Mouse (Mus musculus) limb, embryonic 14.5 days (tissue): ENCODE results near the gene Gtpbp3. TPM values are rescaled to one million over a fixed set of nuclear protein-coding genes. Genes with fewer than 3 reads are reported as not detected.

Source experiments
- ATAC-seq: fragments of 200-750 bp; cut with Nextera tagmentation; 2 replicates; pipeline ENCODE4 v1.8.0; 2017; ENCODE audit warnings: low read depth, moderate number of reproducible peaks, moderate TSS enrichment; ENCODE audit not compliant: low FRiP score
- DNase-seq: peaks from one replicate; pipeline ENCODE4 v3.0.0-alpha.2; 2015; ENCODE audit warnings: low spot score
- H3K27ac ChIP-seq: fragments of 300-500 bp; sonication (generic); replicated peaks from 2 replicates; pipeline ENCODE4 v1.5.1; 2014; ENCODE audit warnings: low read depth, mild to moderate bottlenecking, low read length, moderate library complexity, mixed read lengths
- H3K27me3 ChIP-seq: fragments of 300-500 bp; sonication (generic); 2 replicates; pipeline ENCODE4 v1.6.1; 2014; ENCODE audit warnings: low read length, mixed read lengths; ENCODE audit not compliant: control insufficient read depth, insufficient read depth
- H3K36me3 ChIP-seq: fragments of 300-500 bp; sonication (generic); 2 replicates; pipeline ENCODE4 v1.6.1; 2014; ENCODE audit warnings: mild to moderate bottlenecking, low read length, moderate library complexity, mixed read lengths; ENCODE audit not compliant: control insufficient read depth, insufficient read depth
- H3K4me1 ChIP-seq: fragments of 300-500 bp; sonication (generic); 2 replicates; pipeline ENCODE4 v1.6.1; 2014; ENCODE audit warnings: antibody characterized with exemption, low read length, mixed read lengths; ENCODE audit not compliant: control insufficient read depth, insufficient read depth
- H3K4me2 ChIP-seq: fragments of 300-500 bp; sonication (generic); replicated peaks from 2 replicates; pipeline ENCODE4 v1.6.1; 2014; ENCODE audit warnings: low read depth, mild to moderate bottlenecking, low read length, moderate library complexity; ENCODE audit not compliant: severe bottlenecking
- H3K4me3 ChIP-seq: fragments of 300-500 bp; sonication (generic); replicated peaks from 2 replicates; pipeline ENCODE4 v1.5.1; 2014; ENCODE audit warnings: low read length
- H3K9ac ChIP-seq: fragments of 300-500 bp; sonication (generic); 2 replicates; pipeline ENCODE4 v1.6.1; 2014; ENCODE audit warnings: mild to moderate bottlenecking, low read depth, low read length, moderate library complexity; ENCODE audit not compliant: severe bottlenecking
- H3K9me3 ChIP-seq: fragments of 300-500 bp; sonication (generic); 2 replicates; pipeline ENCODE4 v1.6.1; 2016; ENCODE audit warnings: low read length; ENCODE audit not compliant: control insufficient read depth
- POLR2A ChIP-seq: fragments of 200-500 bp; IDR thresholded peaks from 2 replicates; pipeline ENCODE4 v1.8.0; 2012; ENCODE audit warnings: inconsistent platforms, mild to moderate bottlenecking, moderate library complexity, borderline replicate concordance; ENCODE audit not compliant: insufficient read depth, insufficient read length; ENCODE audit errors: extremely low read depth
- WGBS: fragments of 180-500 bp; shearing (Covaris S2); extraction: QIAGEN DNeasy Blood & Tissue Kit; methylation state at CpG from one replicate; pipeline ENCODE4 v1.1.7; 2014; 5-methylcytosine and 5-hydroxymethylcytosine counted together
- polyA plus RNA-seq, 2 experiments: library from polyadenylated mRNA; depleted of rRNA in 1 of 2; stranded (reverse) in 1 of 2; unstranded in 1 of 2; fragments of >200 nt; fragmentation: Nextera tagmentation in 1 of 2; extraction: Ambion mirVana in 1 of 2; gene quantifications; 2 replicates each; pipeline versions ENCODE4 v1.2.1 to v1.2.3; 2012 to 2014

Gene Gtpbp3
- polyA plus RNA-seq, 2 experiments: 5.9 to 41.6 TPM

- H3K27me3 ChIP-seq: no peaks in the 10 kb centered on the region
- ATAC-seq: no peak
- no peak overlapping the region for H3K4me3 ChIP-seq
- H3K27ac ChIP-seq: no peak overlapping the region
- no peak overlapping the region for H3K9ac ChIP-seq
- WGBS: 89% methylated on average over 11 of the region's 11 CpGs
- no peak for DNase-seq
- peaks cover 8% of the 10 kb centered on the region; the same call in 1 of the 2 replicates for H3K4me1 ChIP-seq
- peaks cover 33% of the 10 kb centered on the region for H3K36me3 ChIP-seq
- no peaks in the 10 kb centered on the region for H3K9me3 ChIP-seq
- TF ChIP-seq POLR2A: no peak
- H3K4me2 ChIP-seq: no peak overlapping the region
These were observed 57.1 kb downstream of the Gtpbp3 start for GRCm38 (mm10) chr8:71545053-71545452.

- WGBS: 84% methylated on average over 7 of the region's 7 CpGs
- Histone ChIP-seq H3K36me3 (peaks cover 33% of the 10 kb centered on the region), H3K9me3 (no peaks in the 10 kb centered on the region), H3K27ac (no peak overlapping the region), H3K9ac (no peak overlapping the region), H3K4me2 (no peak overlapping the region), H3K27me3 (no peaks in the 10 kb centered on the region), H3K4me3 (no peak overlapping the region), H3K4me1 (peaks cover 8% of the 10 kb centered on the region; the same call in 1 of the 2 replicates)
- ATAC-seq (no peak), DNase-seq (no peak)
- no peak for TF ChIP-seq POLR2A
These were observed 59.7 kb downstream of the Gtpbp3 start for GRCm38 (mm10) chr8:71547590-71547989.

Other genes with a start within 250 kb of the Gtpbp3 start
- gene Myo9b, start 215.4 kb upstream of the Gtpbp3 start, polyA plus RNA-seq (2012; rRNA removed): 46.1 and 57.2 TPM in 2 replicates
- 28.7 and 29.4 TPM in 2 replicates for gene Myo9b, start 215.4 kb upstream of the Gtpbp3 start, polyA plus RNA-seq (2014; fragmentation: Nextera tagmentation; extraction: Ambion mirVana)
- 21.7 and 30.8 TPM in 2 replicates for gene Haus8, start 215.2 kb upstream of the Gtpbp3 start, polyA plus RNA-seq (2012; rRNA removed)
- 41.9 and 49.7 TPM in 2 replicates for gene Haus8, start 215.2 kb upstream of the Gtpbp3 start, polyA plus RNA-seq (2014; fragmentation: Nextera tagmentation; extraction: Ambion mirVana)
- gene Use1, start 121.3 kb upstream of the Gtpbp3 start, polyA plus RNA-seq (2012; rRNA removed): 158 and 189 TPM in 2 replicates
- gene Use1, start 121.3 kb upstream of the Gtpbp3 start, polyA plus RNA-seq (2014; fragmentation: Nextera tagmentation; extraction: Ambion mirVana): 114 and 128 TPM in 2 replicates
- 4.2 and 4.6 TPM in 2 replicates for gene Ocel1, start 116.8 kb upstream of the Gtpbp3 start, polyA plus RNA-seq (2012; rRNA removed)
- gene Ocel1, start 116.8 kb upstream of the Gtpbp3 start, polyA plus RNA-seq (2014; fragmentation: Nextera tagmentation; extraction: Ambion mirVana): 3.8 and 4.3 TPM in 2 replicates
- 80.8 and 113 TPM in 2 replicates for gene Nr2f6, start 106.1 kb upstream of the Gtpbp3 start, polyA plus RNA-seq (2012; rRNA removed)
- 63.1 and 66.9 TPM in 2 replicates for gene Nr2f6, start 106.1 kb upstream of the Gtpbp3 start, polyA plus RNA-seq (2014; fragmentation: Nextera tagmentation; extraction: Ambion mirVana)
- gene Ushbp1, start 92.3 kb upstream of the Gtpbp3 start, polyA plus RNA-seq (2012; rRNA removed): 15.7 and 16.7 TPM in 2 replicates
- 7.6 and 9.1 TPM in 2 replicates for gene Ushbp1, start 92.3 kb upstream of the Gtpbp3 start, polyA plus RNA-seq (2014; fragmentation: Nextera tagmentation; extraction: Ambion mirVana)
- 117 and 122 TPM in 2 replicates for gene Babam1, start 91.2 kb upstream of the Gtpbp3 start, polyA plus RNA-seq (2012; rRNA removed)
- 87.7 and 88.6 TPM in 2 replicates for gene Babam1, start 91.2 kb upstream of the Gtpbp3 start, polyA plus RNA-seq (2014; fragmentation: Nextera tagmentation; extraction: Ambion mirVana)
- 60.7 and 70.5 TPM in 2 replicates for gene Ankle1, start 82.1 kb upstream of the Gtpbp3 start, polyA plus RNA-seq (2012; rRNA removed)
- 17.0 and 21.8 TPM in 2 replicates for gene Ankle1, start 82.1 kb upstream of the Gtpbp3 start, polyA plus RNA-seq (2014; fragmentation: Nextera tagmentation; extraction: Ambion mirVana)
- 72.6 and 88.1 TPM in 2 replicates for gene Abhd8, start 24.4 kb upstream of the Gtpbp3 start, polyA plus RNA-seq (2012; rRNA removed)
- 48.6 and 57.1 TPM in 2 replicates for gene Abhd8, start 24.4 kb upstream of the Gtpbp3 start, polyA plus RNA-seq (2014; fragmentation: Nextera tagmentation; extraction: Ambion mirVana)
- 62.3 and 70.6 TPM in 2 replicates for gene Mrpl34, start 23.1 kb upstream of the Gtpbp3 start, polyA plus RNA-seq (2012; rRNA removed)
- 121 and 130 TPM in 2 replicates for gene Mrpl34, start 23.1 kb upstream of the Gtpbp3 start, polyA plus RNA-seq (2014; fragmentation: Nextera tagmentation; extraction: Ambion mirVana)
- 101 and 127 TPM in 2 replicates for gene Dda1, start 18.9 kb upstream of the Gtpbp3 start, polyA plus RNA-seq (2012; rRNA removed)
- 94.6 and 99.6 TPM in 2 replicates for gene Dda1, start 18.9 kb upstream of the Gtpbp3 start, polyA plus RNA-seq (2014; fragmentation: Nextera tagmentation; extraction: Ambion mirVana)
- 37.2 and 43.3 TPM in 2 replicates for gene Ano8, start 2.1 kb upstream of the Gtpbp3 start, polyA plus RNA-seq (2012; rRNA removed)
- gene Ano8, start 2.1 kb upstream of the Gtpbp3 start, polyA plus RNA-seq (2014; fragmentation: Nextera tagmentation; extraction: Ambion mirVana): 1.8 and 3.0 TPM in 2 replicates
- 59.8 and 77.7 TPM in 2 replicates for gene Plvap, start 23.6 kb downstream of the Gtpbp3 start, polyA plus RNA-seq (2012; rRNA removed)
- gene Plvap, start 23.6 kb downstream of the Gtpbp3 start, polyA plus RNA-seq (2014; fragmentation: Nextera tagmentation; extraction: Ambion mirVana): 53.2 and 57.2 TPM in 2 replicates
- 1.3 and 1.6 TPM in 2 replicates for gene Ccdc194, start 37.6 kb downstream of the Gtpbp3 start, polyA plus RNA-seq (2012; rRNA removed)
- gene Ccdc194, start 37.6 kb downstream of the Gtpbp3 start, polyA plus RNA-seq (2014; fragmentation: Nextera tagmentation; extraction: Ambion mirVana): 0.57 and 1.2 TPM in 2 replicates
- gene Bst2, start 49.4 kb downstream of the Gtpbp3 start, polyA plus RNA-seq (2012; rRNA removed): 47.2 and 50.6 TPM in 2 replicates
- 12.4 and 16.5 TPM in 2 replicates for gene Bst2, start 49.4 kb downstream of the Gtpbp3 start, polyA plus RNA-seq (2014; fragmentation: Nextera tagmentation; extraction: Ambion mirVana)
- gene Mvb12a, start 54.8 kb downstream of the Gtpbp3 start, polyA plus RNA-seq (2012; rRNA removed): 107 and 169 TPM in 2 replicates
- gene Mvb12a, start 54.8 kb downstream of the Gtpbp3 start, polyA plus RNA-seq (2014; fragmentation: Nextera tagmentation; extraction: Ambion mirVana): 104 and 107 TPM in 2 replicates
- 0.34 and 0.59 TPM in 2 replicates for gene Tmem221, start 70.8 kb downstream of the Gtpbp3 start, polyA plus RNA-seq (2012; rRNA removed)
- gene Tmem221, start 70.8 kb downstream of the Gtpbp3 start, polyA plus RNA-seq (2014; fragmentation: Nextera tagmentation; extraction: Ambion mirVana): 0.48 and 0.89 TPM in 2 replicates
- not detected in 2 replicates for gene Nxnl1, start 78.5 kb downstream of the Gtpbp3 start, polyA plus RNA-seq (2012; rRNA removed)
- 0.25 TPM in 1 of 2 replicates, not detected in the other for gene Nxnl1, start 78.5 kb downstream of the Gtpbp3 start, polyA plus RNA-seq (2014; fragmentation: Nextera tagmentation; extraction: Ambion mirVana)
- gene Slc27a1, start 80.8 kb downstream of the Gtpbp3 start, polyA plus RNA-seq (2012; rRNA removed): 87.8 and 133 TPM in 2 replicates
- 24.3 and 25.9 TPM in 2 replicates for gene Slc27a1, start 80.8 kb downstream of the Gtpbp3 start, polyA plus RNA-seq (2014; fragmentation: Nextera tagmentation; extraction: Ambion mirVana)
- 141 and 216 TPM in 2 replicates for gene Pgls, start 104.1 kb downstream of the Gtpbp3 start, polyA plus RNA-seq (2012; rRNA removed)
- 249 and 255 TPM in 2 replicates for gene Pgls, start 104.1 kb downstream of the Gtpbp3 start, polyA plus RNA-seq (2014; fragmentation: Nextera tagmentation; extraction: Ambion mirVana)
- gene Fam129c, start 109.5 kb downstream of the Gtpbp3 start, polyA plus RNA-seq (2012; rRNA removed): 7.5 and 7.8 TPM in 2 replicates
- gene Fam129c, start 109.5 kb downstream of the Gtpbp3 start, polyA plus RNA-seq (2014; fragmentation: Nextera tagmentation; extraction: Ambion mirVana): 2.9 and 3.3 TPM in 2 replicates
- gene Colgalt1, start 122.9 kb downstream of the Gtpbp3 start, polyA plus RNA-seq (2012; rRNA removed): 240 and 285 TPM in 2 replicates
- gene Colgalt1, start 122.9 kb downstream of the Gtpbp3 start, polyA plus RNA-seq (2014; fragmentation: Nextera tagmentation; extraction: Ambion mirVana): 114 and 116 TPM in 2 replicates
- 0.28 and 0.39 TPM in 2 replicates for gene Unc13a, start 183.7 kb downstream of the Gtpbp3 start, polyA plus RNA-seq (2012; rRNA removed)
- gene Unc13a, start 183.7 kb downstream of the Gtpbp3 start, polyA plus RNA-seq (2014; fragmentation: Nextera tagmentation; extraction: Ambion mirVana): 0.91 and 0.97 TPM in 2 replicates
- 8.0 and 11.1 TPM in 2 replicates for gene Jak3, start 188.2 kb downstream of the Gtpbp3 start, polyA plus RNA-seq (2012; rRNA removed)
- gene Jak3, start 188.2 kb downstream of the Gtpbp3 start, polyA plus RNA-seq (2014; fragmentation: Nextera tagmentation; extraction: Ambion mirVana): 5.2 and 5.3 TPM in 2 replicates
- gene Insl3, start 201.1 kb downstream of the Gtpbp3 start, polyA plus RNA-seq (2012; rRNA removed): 1.8 and 2.5 TPM in 2 replicates
- gene Insl3, start 201.1 kb downstream of the Gtpbp3 start, polyA plus RNA-seq (2014; fragmentation: Nextera tagmentation; extraction: Ambion mirVana): 1.7 TPM in 1 of 2 replicates, not detected in the other
- gene B3gnt3, start 213.7 kb downstream of the Gtpbp3 start, polyA plus RNA-seq (2012; rRNA removed): 1.1 and 1.5 TPM in 2 replicates
- gene B3gnt3, start 213.7 kb downstream of the Gtpbp3 start, polyA plus RNA-seq (2014; fragmentation: Nextera tagmentation; extraction: Ambion mirVana): 0.67 and 0.77 TPM in 2 replicates
- 10.4 and 11.0 TPM in 2 replicates for gene Fcho1, start 237.6 kb downstream of the Gtpbp3 start, polyA plus RNA-seq (2012; rRNA removed)
- 3.3 and 3.6 TPM in 2 replicates for gene Fcho1, start 237.6 kb downstream of the Gtpbp3 start, polyA plus RNA-seq (2014; fragmentation: Nextera tagmentation; extraction: Ambion mirVana)